Mouse (Mus musculus) midbrain, embryonic 11.5 days (tissue): Measurements from ENCODE around the gene Nt5c3. TPM values are rescaled to one million over a fixed set of nuclear protein-coding genes. Genes with fewer than 3 reads are reported as not detected.
"Not testable (repeated sequence)": the region's sequence is repeated elsewhere in the genome, so short reads cannot be mapped to it uniquely, and the experiment has no call there.

ENCODE experiments used
- ATAC-seq: fragments of 200-750 bp; cut with Nextera tagmentation; 2 replicates; pipeline ENCODE4 v1.8.0; 2017; ENCODE audit warnings: moderate TSS enrichment, moderate library complexity; ENCODE audit not compliant: low FRiP score
- DNase-seq: peaks from one replicate; pipeline ENCODE4 v3.0.0; 2015; ENCODE audit warnings: low spot score; ENCODE audit errors: missing footprints
- H3K27ac ChIP-seq: fragments of 300-500 bp; sonication (generic); 2 replicates; pipeline ENCODE4 v1.5.1; 2014; ENCODE audit warnings: low read depth, low read length
- H3K27me3 ChIP-seq: fragments of 300-500 bp; sonication (generic); 2 replicates; pipeline ENCODE4 v1.6.1; 2014; ENCODE audit warnings: mild to moderate bottlenecking, low read length, moderate library complexity, mixed read lengths; ENCODE audit not compliant: control insufficient read depth, insufficient read depth
- H3K36me3 ChIP-seq: fragments of 300-500 bp; sonication (generic); 2 replicates; pipeline ENCODE4 v1.6.1; 2014; ENCODE audit warnings: mild to moderate bottlenecking, low read length, moderate library complexity, mixed read lengths; ENCODE audit not compliant: control insufficient read depth, insufficient read depth
- H3K4me1 ChIP-seq: fragments of 300-500 bp; sonication (generic); 2 replicates; pipeline ENCODE4 v1.6.1; 2014; ENCODE audit warnings: low read length; ENCODE audit not compliant: control insufficient read depth, insufficient read depth
- H3K4me2 ChIP-seq: fragments of 300-500 bp; sonication (generic); 2 replicates; pipeline ENCODE4 v1.6.1; 2014; ENCODE audit warnings: mild to moderate bottlenecking, moderate library complexity
- H3K4me3 ChIP-seq: fragments of 300-500 bp; sonication (generic); 2 replicates; pipeline ENCODE4 v1.5.1; 2014; ENCODE audit warnings: low read depth, low read length
- H3K9ac ChIP-seq: fragments of 300-500 bp; sonication (generic); 2 replicates; pipeline ENCODE4 v1.6.1; 2014; ENCODE audit warnings: low read length
- H3K9me3 ChIP-seq: fragments of 300-500 bp; sonication (generic); 2 replicates; pipeline ENCODE4 v1.6.1; 2016; ENCODE audit warnings: low read length; ENCODE audit not compliant: control insufficient read depth
- WGBS: fragments of 180-500 bp; shearing (Covaris S2); extraction: QIAGEN DNeasy Blood & Tissue Kit; methylation state at CpG from one replicate; pipeline ENCODE4 v1.1.7; 2014; 5-methylcytosine and 5-hydroxymethylcytosine counted together
- polyA plus RNA-seq: library from polyadenylated mRNA; unstranded; fragments of >200 nt; fragmentation: Nextera tagmentation; extraction: Ambion mirVana; gene quantifications from 2 replicates; pipeline ENCODE4 v1.2.1, GENCODE M21; 2014

Gene Nt5c3
- polyA plus RNA-seq, 1 experiment from 2014 or later = 91.1 TPM

DNA sequence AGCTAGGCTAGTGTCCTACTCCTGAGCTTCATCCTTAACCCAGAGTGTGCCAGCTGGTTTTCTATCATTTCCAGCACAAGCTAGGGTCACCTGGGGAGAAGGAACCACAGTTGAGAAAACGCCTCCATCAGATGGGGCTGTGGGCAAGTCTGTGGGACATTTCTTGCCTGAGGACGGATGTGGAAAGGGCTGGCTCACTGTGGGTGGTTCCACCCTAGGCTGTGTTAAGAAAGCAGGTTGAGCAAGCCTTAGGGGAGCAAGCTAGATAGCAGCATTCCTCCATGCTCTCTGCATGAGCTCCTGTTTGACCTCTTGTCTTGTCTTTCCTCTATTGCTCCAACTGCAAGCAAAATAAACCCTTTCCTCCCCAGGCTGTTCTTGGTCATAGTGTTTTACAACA lies 33.0 kb downstream of the Nt5c3 start:
- Histone ChIP-seq H3K4me2 (no peak overlapping the region), H3K4me1 (no peaks in the 10 kb centered on the region), H3K4me3 (no peak overlapping the region), H3K27ac (no peak overlapping the region), H3K27me3 (no peaks in the 10 kb centered on the region), H3K9me3 (no peaks in the 10 kb centered on the region), H3K9ac (no peak overlapping the region), H3K36me3 (no peaks in the 10 kb centered on the region; the same call in 1 of the 2 replicates)
- ATAC-seq = no peak
- 77% methylated on average over 2 of the region's 2 CpGs for WGBS
- DNase-seq = peak; percentile 69

GRCm38 (mm10) chr6:56888561-56888960 lies 35.2 kb downstream of the Nt5c3 start:
- 94% methylated on average over 6 of the region's 6 CpGs for WGBS

DNA sequence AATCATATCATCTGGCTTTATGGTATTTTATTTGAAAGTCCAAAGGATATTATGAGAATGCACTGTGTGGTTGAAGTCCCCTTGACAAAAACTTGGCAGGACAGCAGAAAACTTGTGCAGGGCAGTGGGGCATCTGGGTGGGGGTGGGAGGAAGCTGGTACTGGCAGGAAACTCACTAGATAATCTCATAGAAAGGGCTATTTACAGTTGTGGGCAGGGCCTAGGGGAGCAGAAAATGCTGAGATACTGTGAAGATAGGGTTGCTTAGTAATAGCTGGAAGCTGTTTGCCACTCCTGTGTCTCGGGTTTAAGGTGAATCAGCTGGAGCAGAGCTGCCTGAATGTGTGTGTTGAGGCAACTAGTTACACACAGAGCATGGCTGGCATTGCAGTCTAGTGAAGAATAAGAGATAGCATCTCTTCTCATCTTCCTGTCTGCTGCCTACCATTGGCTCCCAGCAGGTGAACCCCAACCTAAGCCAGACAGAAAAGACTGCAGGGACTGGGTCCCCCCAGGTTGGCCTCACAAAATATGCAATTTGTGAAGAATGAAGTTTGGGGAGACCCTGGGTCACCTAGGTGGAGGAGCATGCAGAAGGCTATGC lies 44.3 kb downstream of the Nt5c3 start:
- no peaks in the 10 kb centered on the region for H3K4me1 ChIP-seq
- DNase-seq = no peak
- no peaks in the 10 kb centered on the region for H3K27me3 ChIP-seq
- H3K36me3 ChIP-seq = no peaks in the 10 kb centered on the region; the same call in 1 of the 2 replicates
- WGBS = 70% methylated on average over 1 of the region's 1 CpGs
- no peak overlapping the region for H3K27ac ChIP-seq
- no peak overlapping the region for H3K4me2 ChIP-seq
- H3K9me3 ChIP-seq = no peaks in the 10 kb centered on the region
- H3K9ac ChIP-seq = no peak overlapping the region
- H3K4me3 ChIP-seq = no peak overlapping the region
- no peak for ATAC-seq

More at GRCm38 (mm10) chr6:56888561-56888960, 35.2 kb downstream of the Nt5c3 start:
- DNase-seq = peak; percentile 21
- Histone ChIP-seq H3K27ac (no peak overlapping the region), H3K9ac (no peak overlapping the region), H3K4me3 (no peak overlapping the region), H3K4me2 (no peak overlapping the region), H3K27me3 (no peaks in the 10 kb centered on the region), H3K9me3 (no peaks in the 10 kb centered on the region), H3K36me3 (peaks cover 2% of the 10 kb centered on the region; the same call in 1 of the 2 replicates), H3K4me1 (no peaks in the 10 kb centered on the region)
- ATAC-seq = no peak

DNA sequence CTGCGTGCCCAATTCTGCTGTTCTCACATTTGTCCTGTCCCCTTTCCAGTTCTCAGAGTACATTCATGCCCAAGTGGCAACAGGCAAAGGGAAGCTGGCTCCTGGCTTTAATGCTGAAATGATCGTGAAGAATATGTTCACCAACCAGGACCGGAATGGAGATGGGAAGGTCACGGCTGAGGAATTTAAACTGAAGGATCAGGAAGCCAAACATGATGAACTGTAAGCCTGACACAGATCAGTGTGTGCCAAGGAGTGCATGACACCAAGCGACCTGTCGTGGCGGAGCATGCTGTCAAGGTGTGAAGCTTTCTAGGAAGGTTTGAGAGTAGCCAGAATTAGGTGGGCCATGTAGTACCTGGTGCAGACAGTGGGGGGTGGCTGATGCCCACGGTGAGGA lies 45.7 kb downstream of the Nt5c3 start:
- Histone ChIP-seq H3K36me3 (no peaks in the 10 kb centered on the region; the same call in 1 of the 2 replicates), H3K9me3 (no peaks in the 10 kb centered on the region), H3K27ac (no peak overlapping the region), H3K9ac (no peak overlapping the region), H3K4me1 (no peaks in the 10 kb centered on the region), H3K4me3 (no peak overlapping the region), H3K4me2 (no peak overlapping the region), H3K27me3 (no peaks in the 10 kb centered on the region)
- DNase-seq = no peak
- no peak for ATAC-seq
- WGBS = 92% methylated on average over 8 of the region's 8 CpGs

DNA sequence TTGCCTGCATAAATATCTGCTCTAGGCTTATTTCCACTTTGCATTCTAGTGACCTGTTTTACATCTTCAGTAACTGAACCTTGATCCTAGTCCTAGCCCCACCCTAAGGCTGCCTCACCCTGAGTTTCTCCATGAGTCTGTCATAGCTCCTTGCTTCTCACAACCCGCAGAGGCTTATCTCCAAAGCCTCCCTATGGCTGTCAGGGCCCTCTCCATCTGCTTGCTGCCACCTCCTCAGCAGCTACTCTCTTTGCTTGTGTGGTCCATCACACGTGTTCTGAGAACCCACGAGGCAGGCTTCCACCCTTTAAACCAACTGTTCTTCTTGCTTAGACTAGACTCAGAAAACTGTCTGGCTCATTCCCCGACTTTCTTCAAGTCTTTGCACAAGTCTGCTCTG lies 46.9 kb downstream of the Nt5c3 start:
- no peak for ATAC-seq

DNA sequence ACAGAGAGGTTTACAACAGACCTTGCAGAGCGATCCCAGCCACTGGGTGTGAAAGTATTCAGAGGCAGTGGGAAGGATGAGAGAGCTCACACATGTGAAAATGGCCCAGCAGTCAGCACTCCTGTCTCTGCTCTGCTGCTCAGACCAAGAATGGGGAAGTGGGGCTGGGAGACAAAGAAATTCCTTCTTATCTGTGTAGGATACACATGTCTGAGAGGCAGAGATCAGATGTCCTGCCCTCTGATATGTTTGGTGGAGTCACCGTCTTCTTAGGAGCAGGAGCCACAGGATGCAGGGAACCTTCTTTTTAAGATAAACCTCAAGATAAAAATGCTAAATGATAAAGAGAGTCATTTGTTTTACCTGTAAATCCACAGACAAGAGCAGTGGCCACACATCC lies 53.7 kb downstream of the Nt5c3 start:
- H3K4me2 ChIP-seq = no peak overlapping the region
- no peaks in the 10 kb centered on the region for H3K9me3 ChIP-seq
- H3K36me3 ChIP-seq = no peaks in the 10 kb centered on the region
- no peak overlapping the region for H3K9ac ChIP-seq
- no peak overlapping the region for H3K4me3 ChIP-seq
- WGBS = 91% methylated on average over 2 of the region's 2 CpGs
- no peaks in the 10 kb centered on the region for H3K4me1 ChIP-seq
- no peaks in the 10 kb centered on the region for H3K27me3 ChIP-seq
- no peak overlapping the region for H3K27ac ChIP-seq
- ATAC-seq (no peak), DNase-seq (no peak)

More for the DNA sequence above, 46.9 kb downstream of the Nt5c3 start:
- Histone ChIP-seq H3K4me2 (no peak overlapping the region), H3K4me1 (no peaks in the 10 kb centered on the region), H3K9ac (no peak overlapping the region), H3K27me3 (no peaks in the 10 kb centered on the region), H3K36me3 (no peaks in the 10 kb centered on the region; the same call in 1 of the 2 replicates), H3K4me3 (no peak overlapping the region), H3K9me3 (no peaks in the 10 kb centered on the region), H3K27ac (no peak overlapping the region)
- 96% methylated on average over 4 of the region's 4 CpGs for WGBS
- DNase-seq = no peak

- H3K27ac ChIP-seq = no peak overlapping the region
These were observed 55.2 kb downstream of the Nt5c3 start for GRCm38 (mm10) chr6:56868565-56868964.

GRCm38 (mm10) chr6:56866899-56867298 lies 56.8 kb downstream of the Nt5c3 start:
- H3K4me3 ChIP-seq, ATAC-seq, H3K9me3 ChIP-seq, H3K36me3 ChIP-seq, H3K27me3 ChIP-seq, H3K4me1 ChIP-seq, DNase-seq, H3K4me2 ChIP-seq, H3K27ac ChIP-seq, H3K9ac ChIP-seq: not testable (repeated sequence)
- 89% methylated on average over 1 of the region's 1 CpGs for WGBS

More at GRCm38 (mm10) chr6:56868565-56868964, 55.2 kb downstream of the Nt5c3 start:
- ATAC-seq (no peak), DNase-seq (no peak)
- no peaks in the 10 kb centered on the region for H3K36me3 ChIP-seq
- no peaks in the 10 kb centered on the region for H3K9me3 ChIP-seq
- 75% methylated on average over 8 of the region's 8 CpGs for WGBS
- H3K9ac ChIP-seq = no peak overlapping the region
- H3K4me2 ChIP-seq = no peak overlapping the region
- H3K4me3 ChIP-seq = no peak overlapping the region
- no peaks in the 10 kb centered on the region for H3K27me3 ChIP-seq
- H3K4me1 ChIP-seq = no peaks in the 10 kb centered on the region

DNA sequence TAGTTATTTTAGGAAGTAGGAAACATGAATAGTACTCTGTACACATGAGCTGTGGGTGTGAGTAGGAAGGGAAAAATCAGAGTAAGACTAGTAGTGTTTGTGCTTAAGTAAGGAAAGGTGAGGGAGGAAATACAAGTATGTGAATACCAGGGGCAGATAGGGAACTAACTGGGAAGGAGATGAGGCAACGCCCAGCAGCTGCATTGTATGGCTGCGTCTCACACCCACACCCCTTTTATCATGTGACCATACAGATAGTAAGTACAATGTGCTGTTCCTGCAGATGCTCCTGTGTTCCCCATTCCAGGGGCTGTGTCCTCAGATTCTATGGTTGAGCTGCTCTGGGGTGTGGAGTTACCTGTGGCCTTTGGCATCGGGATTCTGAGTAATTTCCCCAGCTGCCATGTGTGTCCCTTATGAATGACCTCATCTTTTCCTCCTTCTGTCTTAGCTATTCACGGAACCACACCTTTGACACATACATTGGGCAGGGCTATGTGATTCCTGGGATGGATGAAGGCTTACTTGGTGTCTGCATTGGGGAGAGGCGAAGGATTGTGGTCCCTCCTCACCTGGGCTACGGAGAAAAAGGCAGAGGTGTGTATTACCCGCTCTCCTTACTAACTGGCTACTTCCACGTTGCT lies 63.4 kb downstream of the Nt5c3 start:
- Histone ChIP-seq H3K9ac (no peak overlapping the region), H3K27ac (no peak overlapping the region), H3K36me3 (no peaks in the 10 kb centered on the region), H3K4me2 (no peak overlapping the region), H3K27me3 (no peaks in the 10 kb centered on the region), H3K4me1 (no peaks in the 10 kb centered on the region), H3K9me3 (no peaks in the 10 kb centered on the region), H3K4me3 (no peak overlapping the region)
- 92% methylated on average over 8 of the region's 8 CpGs for WGBS
- ATAC-seq = no peak
- no peak for DNase-seq
